Mouse (Mus musculus): ENCODE data around the gene Xrcc3. TPM values are rescaled to one million over a fixed set of nuclear protein-coding genes. Genes with fewer than 3 reads are reported as not detected.
A peak's percentile ranks its signal among the peaks of the same experiment; 100 is the strongest.

The Xrcc3 gene
- 10.0 and 11.6 TPM in 2 replicates for polyA plus RNA-seq (2016; fragmentation: Nextera tagmentation; extraction: Ambion mirVana)

GRCm38 (mm10) chr12:111813766-111814617, at the start of gene Xrcc3, which contains the start of gene Zfyve21:
Gene Xrcc3, minus strand, starts transcription at chr12:111813873.
Gene Zfyve21, plus strand, starts transcription at chr12:111814170.
- peaks cover 52% of the 10 kb centered on the region for H3K4me1 ChIP-seq
- no peaks in the 10 kb centered on the region for H3K27me3 ChIP-seq
- WGBS, result under 1% methylated on average over 87 of the region's 87 CpGs
- H3K4me3 ChIP-seq (replicated peaks), result peak within 1 kb of the TSS; percentile 77
- H3K9ac ChIP-seq, result peak within 1 kb of the TSS; percentile 80
- H3K4me2 ChIP-seq, result peak within 1 kb of the TSS; percentile 88
- peaks cover 8% of the 10 kb centered on the region; the same call in 1 of the 2 replicates for H3K36me3 ChIP-seq (replicated peaks)
- peak within 1 kb of the TSS; percentile 86 for H3K27ac ChIP-seq
- ATAC-seq (ENCODE audit: low FRiP score), result peak; percentile 99
- H3K9me3 ChIP-seq, result no peaks in the 10 kb centered on the region

- 96% methylated on average over 2 of the region's 2 CpGs for WGBS
- H3K4me2 ChIP-seq, result no peak overlapping the region
- H3K4me3 ChIP-seq (replicated peaks), result no peak overlapping the region
- no peaks in the 10 kb centered on the region for H3K27me3 ChIP-seq
- ATAC-seq (ENCODE audit: low FRiP score), result no peak
- H3K9me3 ChIP-seq, result no peaks in the 10 kb centered on the region
- H3K4me1 ChIP-seq, result peaks cover 2% of the 10 kb centered on the region; the same call in 1 of the 2 replicates
- no peaks in the 10 kb centered on the region for H3K36me3 ChIP-seq (replicated peaks)
- H3K27ac ChIP-seq, result no peak overlapping the region
- H3K9ac ChIP-seq, result no peak overlapping the region
These were observed 41.8 kb upstream of the Xrcc3 start for GRCm38 (mm10) chr12:111855448-111855847.

GRCm38 (mm10) chr12:111853546-111853945, 39.9 kb upstream of the Xrcc3 start:
- H3K4me2 ChIP-seq, result no peak overlapping the region
- peaks cover 2% of the 10 kb centered on the region; the same call in 1 of the 2 replicates for H3K4me1 ChIP-seq
- no peak overlapping the region for H3K27ac ChIP-seq
- H3K27me3 ChIP-seq, result no peaks in the 10 kb centered on the region
- H3K36me3 ChIP-seq (replicated peaks), result no peaks in the 10 kb centered on the region
- no peak overlapping the region for H3K9ac ChIP-seq
- 80% methylated on average over 4 of the region's 4 CpGs for WGBS
- H3K4me3 ChIP-seq (replicated peaks), result no peak overlapping the region
- ATAC-seq (ENCODE audit: low FRiP score), result no peak
- H3K9me3 ChIP-seq, result 0 out of 2 replicates have a peak, but pooled peaks cover 4% of the 10 kb centered on the region

GRCm38 (mm10) chr12:111853011-111853436, 39.4 kb upstream of the Xrcc3 start:
- 72% methylated on average over 10 of the region's 10 CpGs for WGBS
- 0 out of 2 replicates have a peak, but pooled peaks cover 4% of the 10 kb centered on the region for H3K9me3 ChIP-seq
- H3K27me3 ChIP-seq, result no peaks in the 10 kb centered on the region
- no peak overlapping the region for H3K27ac ChIP-seq
- H3K36me3 ChIP-seq (replicated peaks), result no peaks in the 10 kb centered on the region
- H3K4me3 ChIP-seq (replicated peaks), result no peak overlapping the region
- H3K4me1 ChIP-seq, result peaks cover 2% of the 10 kb centered on the region; the same call in 1 of the 2 replicates
- no peak overlapping the region for H3K9ac ChIP-seq
- no peak overlapping the region for H3K4me2 ChIP-seq
- no peak for ATAC-seq (ENCODE audit: low FRiP score)

- no peak for ATAC-seq (ENCODE audit: low FRiP score)
- WGBS, result 80% methylated on average over 5 of the region's 5 CpGs
- no peak overlapping the region for H3K9ac ChIP-seq
These were observed 38.1 kb upstream of the Xrcc3 start for GRCm38 (mm10) chr12:111851745-111852144.

GRCm38 (mm10) chr12:111851235-111851634, 37.6 kb upstream of the Xrcc3 start:
- no peaks in the 10 kb centered on the region for H3K36me3 ChIP-seq (replicated peaks)
- H3K4me1 ChIP-seq, result peaks cover 2% of the 10 kb centered on the region; the same call in 1 of the 2 replicates
- ATAC-seq (ENCODE audit: low FRiP score), result no peak
- H3K4me2 ChIP-seq, result no peak overlapping the region
- H3K9ac ChIP-seq, result no peak overlapping the region
- WGBS, result 55% methylated on average over 2 of the region's 2 CpGs
- H3K9me3 ChIP-seq, result 0 out of 2 replicates have a peak, but pooled peaks cover 4% of the 10 kb centered on the region
- H3K27ac ChIP-seq, result no peak overlapping the region
- no peaks in the 10 kb centered on the region for H3K27me3 ChIP-seq
- H3K4me3 ChIP-seq (replicated peaks), result no peak overlapping the region

More at GRCm38 (mm10) chr12:111851745-111852144, 38.1 kb upstream of the Xrcc3 start:
- Histone ChIP-seq H3K4me1 (peaks cover 2% of the 10 kb centered on the region; the same call in 1 of the 2 replicates), H3K36me3 (replicated peaks) (no peaks in the 10 kb centered on the region), H3K27ac (no peak overlapping the region), H3K27me3 (no peaks in the 10 kb centered on the region), H3K4me3 (replicated peaks) (no peak overlapping the region), H3K4me2 (no peak overlapping the region), H3K9me3 (0 out of 2 replicates have a peak, but pooled peaks cover 4% of the 10 kb centered on the region)

GRCm38 (mm10) chr12:111848300-111848798, 34.7 kb upstream of the Xrcc3 start:
- Histone ChIP-seq H3K4me3 (replicated peaks) (no peak overlapping the region), H3K36me3 (replicated peaks) (no peaks in the 10 kb centered on the region), H3K4me2 (no peak overlapping the region), H3K27me3 (no peaks in the 10 kb centered on the region), H3K9me3 (0 out of 2 replicates have a peak, but pooled peaks cover 4% of the 10 kb centered on the region), H3K9ac (no peak overlapping the region), H3K27ac (no peak overlapping the region), H3K4me1 (peaks cover 2% of the 10 kb centered on the region; the same call in 1 of the 2 replicates)
- 78% methylated on average over 9 of the region's 9 CpGs for WGBS
- no peak for ATAC-seq (ENCODE audit: low FRiP score)

- Histone ChIP-seq H3K4me3 (replicated peaks) (no peak overlapping the region), H3K4me1 (peaks cover 2% of the 10 kb centered on the region; the same call in 1 of the 2 replicates), H3K27ac (no peak overlapping the region), H3K36me3 (replicated peaks) (no peaks in the 10 kb centered on the region), H3K9me3 (0 out of 2 replicates have a peak, but pooled peaks cover 4% of the 10 kb centered on the region), H3K9ac (no peak overlapping the region), H3K4me2 (no peak overlapping the region), H3K27me3 (no peaks in the 10 kb centered on the region)
- 91% methylated on average over 10 of the region's 10 CpGs for WGBS
- no peak for ATAC-seq (ENCODE audit: low FRiP score)
These were observed 33.1 kb upstream of the Xrcc3 start for GRCm38 (mm10) chr12:111846815-111847214.

GRCm38 (mm10) chr12:111845953-111846352, 32.3 kb upstream of the Xrcc3 start:
- Histone ChIP-seq H3K9me3 (0 out of 2 replicates have a peak, but pooled peaks cover 4% of the 10 kb centered on the region), H3K4me1 (no peaks in the 10 kb centered on the region), H3K4me2 (no peak overlapping the region), H3K4me3 (replicated peaks) (no peak overlapping the region), H3K27ac (no peak overlapping the region), H3K9ac (no peak overlapping the region), H3K27me3 (no peaks in the 10 kb centered on the region), H3K36me3 (replicated peaks) (no peaks in the 10 kb centered on the region)
- WGBS, result 91% methylated on average over 4 of the region's 4 CpGs
- no peak for ATAC-seq (ENCODE audit: low FRiP score)

- Histone ChIP-seq H3K4me2 (no peak overlapping the region), H3K36me3 (replicated peaks) (no peaks in the 10 kb centered on the region), H3K27me3 (no peaks in the 10 kb centered on the region), H3K27ac (no peak overlapping the region), H3K9me3 (no peaks in the 10 kb centered on the region), H3K4me3 (replicated peaks) (no peak overlapping the region), H3K9ac (no peak overlapping the region), H3K4me1 (no peaks in the 10 kb centered on the region)
- ATAC-seq (ENCODE audit: low FRiP score), result no peak
- WGBS, result 67% methylated on average over 2 of the region's 2 CpGs
These were observed 29.8 kb upstream of the Xrcc3 start for GRCm38 (mm10) chr12:111843470-111843869.

- H3K9me3 ChIP-seq, result no peaks in the 10 kb centered on the region
- no peak for ATAC-seq (ENCODE audit: low FRiP score)
- H3K27me3 ChIP-seq, result no peaks in the 10 kb centered on the region
- 90% methylated on average over 15 of the region's 15 CpGs for WGBS
- H3K4me3 ChIP-seq (replicated peaks), result no peak overlapping the region
- H3K4me1 ChIP-seq, result no peaks in the 10 kb centered on the region
- H3K36me3 ChIP-seq (replicated peaks), result no peaks in the 10 kb centered on the region
- H3K9ac ChIP-seq, result no peak overlapping the region
- no peak overlapping the region for H3K4me2 ChIP-seq
- H3K27ac ChIP-seq, result no peak overlapping the region
These were observed 29.1 kb upstream of the Xrcc3 start for GRCm38 (mm10) chr12:111842565-111843433.
